Mouse (Mus musculus) liver, postnatal 0 days (tissue): ENCODE data around the gene Ubl7.

ENCODE experiments used
- CTCF ChIP-seq: sonication (generic); IDR thresholded peaks from 2 replicates; pipeline ENCODE4 v1.5.1; 2016; ENCODE audit warnings: antibody characterized with exemption, low read depth
- EP300 ChIP-seq: IDR thresholded peaks from 2 replicates; pipeline ENCODE4 v1.6.1; 2016; ENCODE audit warnings: antibody characterized with exemption, low read depth, mild to moderate bottlenecking

- TF ChIP-seq CTCF = no peak
- TF ChIP-seq EP300 = no peak
These were observed 63.4 kb downstream of the Ubl7 start for GRCm38 (mm10) chr9:57974221-57974620.
